Mouse (Mus musculus): ENCODE results near the gene Dok5. TPM values are rescaled to one million over a fixed set of nuclear protein-coding genes. Genes with fewer than 3 reads are reported as not detected.

Gene Dok5
- polyA plus RNA-seq, 1 experiment from 2014 or later = 2.9 TPM

GRCm38 (mm10) chr2:170739713-170740365, 8.2 kb downstream of the Dok5 start:
- WGBS = 46% methylated on average over 8 of the region's 8 CpGs
- H3K27me3 ChIP-seq (replicated peaks) = no peaks in the 10 kb centered on the region
- H3K9me3 ChIP-seq = no peaks in the 10 kb centered on the region
- no peaks in the 10 kb centered on the region for H3K4me1 ChIP-seq
- no peaks in the 10 kb centered on the region for H3K36me3 ChIP-seq
- no peak overlapping the region for H3K4me2 ChIP-seq
- H3K27ac ChIP-seq = no peak overlapping the region
- no peak overlapping the region for H3K9ac ChIP-seq
- no peak for ATAC-seq (ENCODE audit: insufficient read depth, low FRiP score, low read depth)
- no peak overlapping the region for H3K4me3 ChIP-seq (replicated peaks)

- H3K27me3 ChIP-seq (replicated peaks) = no peaks in the 10 kb centered on the region
- 54% methylated on average over 2 of the region's 2 CpGs for WGBS
- no peak overlapping the region for H3K4me3 ChIP-seq (replicated peaks)
- H3K9ac ChIP-seq = no peak overlapping the region
- H3K36me3 ChIP-seq = no peaks in the 10 kb centered on the region
- H3K4me1 ChIP-seq = no peaks in the 10 kb centered on the region
- no peak overlapping the region for H3K4me2 ChIP-seq
- no peaks in the 10 kb centered on the region for H3K9me3 ChIP-seq
- no peak for ATAC-seq (ENCODE audit: insufficient read depth, low FRiP score, low read depth)
- no peak overlapping the region for H3K27ac ChIP-seq
Observed at GRCm38 (mm10) chr2:170743521-170743920, 11.9 kb downstream of the Dok5 start.

GRCm38 (mm10) chr2:170748901-170749300, 17.3 kb downstream of the Dok5 start:
- 72% methylated on average over 3 of the region's 3 CpGs for WGBS
- Histone ChIP-seq H3K4me3 (replicated peaks) (no peak overlapping the region), H3K9me3 (no peaks in the 10 kb centered on the region), H3K9ac (no peak overlapping the region), H3K4me2 (no peak overlapping the region), H3K27me3 (replicated peaks) (no peaks in the 10 kb centered on the region), H3K36me3 (no peaks in the 10 kb centered on the region), H3K27ac (no peak overlapping the region), H3K4me1 (no peaks in the 10 kb centered on the region)
- no peak for ATAC-seq (ENCODE audit: insufficient read depth, low FRiP score, low read depth)

- 62% methylated on average over 10 of the region's 10 CpGs for WGBS
- Histone ChIP-seq H3K4me1 (peaks cover 7% of the 10 kb centered on the region; the same call in 1 of the 2 replicates), H3K9ac (no peak overlapping the region), H3K27me3 (replicated peaks) (no peaks in the 10 kb centered on the region), H3K4me3 (replicated peaks) (no peak overlapping the region), H3K36me3 (no peaks in the 10 kb centered on the region), H3K4me2 (no peak overlapping the region), H3K27ac (no peak overlapping the region), H3K9me3 (no peaks in the 10 kb centered on the region)
- no peak for ATAC-seq (ENCODE audit: insufficient read depth, low FRiP score, low read depth)
Observed at GRCm38 (mm10) chr2:170752191-170752850, 20.7 kb downstream of the Dok5 start.

- WGBS = 50% methylated on average over 2 of the region's 2 CpGs
- ATAC-seq (ENCODE audit: insufficient read depth, low FRiP score, low read depth) = no peak
- H3K27ac ChIP-seq = no peak overlapping the region
- no peak overlapping the region for H3K4me3 ChIP-seq (replicated peaks)
- no peak overlapping the region for H3K4me2 ChIP-seq
- no peaks in the 10 kb centered on the region for H3K36me3 ChIP-seq
- no peaks in the 10 kb centered on the region for H3K9me3 ChIP-seq
- no peaks in the 10 kb centered on the region for H3K27me3 ChIP-seq (replicated peaks)
- H3K9ac ChIP-seq = no peak overlapping the region
- H3K4me1 ChIP-seq = peaks cover 8% of the 10 kb centered on the region; the same call in 1 of the 2 replicates
Observed at GRCm38 (mm10) chr2:170755817-170756216, 24.2 kb downstream of the Dok5 start.

GRCm38 (mm10) chr2:170756667-170757066, 25.1 kb downstream of the Dok5 start:
- ATAC-seq (ENCODE audit: insufficient read depth, low FRiP score, low read depth) = no peak
- H3K27ac ChIP-seq = no peak overlapping the region
- no peak overlapping the region for H3K4me3 ChIP-seq (replicated peaks)
- H3K9me3 ChIP-seq = no peaks in the 10 kb centered on the region
- peaks cover 8% of the 10 kb centered on the region; the same call in 1 of the 2 replicates for H3K4me1 ChIP-seq
- H3K4me2 ChIP-seq = no peak overlapping the region
- H3K36me3 ChIP-seq = no peaks in the 10 kb centered on the region
- no peaks in the 10 kb centered on the region for H3K27me3 ChIP-seq (replicated peaks)
- no peak overlapping the region for H3K9ac ChIP-seq
- WGBS = 68% methylated on average over 7 of the region's 7 CpGs

- peaks cover 8% of the 10 kb centered on the region; the same call in 1 of the 2 replicates for H3K4me1 ChIP-seq
- no peak overlapping the region for H3K4me3 ChIP-seq (replicated peaks)
- H3K27me3 ChIP-seq (replicated peaks) = no peaks in the 10 kb centered on the region
- no peaks in the 10 kb centered on the region for H3K36me3 ChIP-seq
- H3K9me3 ChIP-seq = no peaks in the 10 kb centered on the region
- peak; percentile 79 for ATAC-seq (ENCODE audit: insufficient read depth, low FRiP score, low read depth)
- 31% methylated on average over 14 of the region's 14 CpGs for WGBS
- no peak overlapping the region for H3K9ac ChIP-seq
- H3K27ac ChIP-seq = no peak overlapping the region
- no peak overlapping the region for H3K4me2 ChIP-seq
Observed at GRCm38 (mm10) chr2:170757228-170757875, 25.7 kb downstream of the Dok5 start.

GRCm38 (mm10) chr2:170758201-170758600, 26.6 kb downstream of the Dok5 start:
- no peak for ATAC-seq (ENCODE audit: insufficient read depth, low FRiP score, low read depth)
- 84% methylated on average over 5 of the region's 5 CpGs for WGBS
- no peaks in the 10 kb centered on the region for H3K9me3 ChIP-seq
- H3K36me3 ChIP-seq = no peaks in the 10 kb centered on the region
- H3K4me3 ChIP-seq (replicated peaks) = no peak overlapping the region
- H3K27me3 ChIP-seq (replicated peaks) = no peaks in the 10 kb centered on the region
- H3K9ac ChIP-seq = no peak overlapping the region
- H3K4me1 ChIP-seq = peaks cover 8% of the 10 kb centered on the region; the same call in 1 of the 2 replicates
- H3K27ac ChIP-seq = no peak overlapping the region
- H3K4me2 ChIP-seq = no peak overlapping the region

GRCm38 (mm10) chr2:170764704-170765103, 33.1 kb downstream of the Dok5 start:
- no peak for ATAC-seq (ENCODE audit: insufficient read depth, low FRiP score, low read depth)
- H3K4me3 ChIP-seq (replicated peaks) = no peak overlapping the region
- H3K9ac ChIP-seq = no peak overlapping the region
- WGBS = 50% methylated on average over 3 of the region's 3 CpGs
- no peaks in the 10 kb centered on the region for H3K4me1 ChIP-seq
- no peaks in the 10 kb centered on the region for H3K36me3 ChIP-seq
- no peak overlapping the region for H3K4me2 ChIP-seq
- H3K9me3 ChIP-seq = no peaks in the 10 kb centered on the region
- H3K27ac ChIP-seq = no peak overlapping the region
- H3K27me3 ChIP-seq (replicated peaks) = no peaks in the 10 kb centered on the region

- H3K4me2 ChIP-seq = no peak overlapping the region
- H3K4me1 ChIP-seq = 0 out of 2 replicates have a peak, but pooled peaks cover 4% of the 10 kb centered on the region
- H3K36me3 ChIP-seq = no peaks in the 10 kb centered on the region
- H3K27me3 ChIP-seq (replicated peaks) = no peaks in the 10 kb centered on the region
- no peak overlapping the region for H3K27ac ChIP-seq
- no peak for ATAC-seq (ENCODE audit: insufficient read depth, low FRiP score, low read depth)
- H3K9ac ChIP-seq = no peak overlapping the region
- WGBS = 52% methylated on average over 8 of the region's 8 CpGs
- no peak overlapping the region for H3K4me3 ChIP-seq (replicated peaks)
- H3K9me3 ChIP-seq = no peaks in the 10 kb centered on the region
Observed at GRCm38 (mm10) chr2:170767243-170767642, 35.6 kb downstream of the Dok5 start.

GRCm38 (mm10) chr2:170768699-170769098, 37.1 kb downstream of the Dok5 start:
- WGBS = 78% methylated on average over 6 of the region's 6 CpGs
- no peaks in the 10 kb centered on the region for H3K27me3 ChIP-seq (replicated peaks)
- 0 out of 2 replicates have a peak, but pooled peaks cover 5% of the 10 kb centered on the region for H3K4me1 ChIP-seq
- no peak overlapping the region for H3K9ac ChIP-seq
- no peak overlapping the region for H3K4me2 ChIP-seq
- no peaks in the 10 kb centered on the region for H3K36me3 ChIP-seq
- no peak overlapping the region for H3K4me3 ChIP-seq (replicated peaks)
- H3K9me3 ChIP-seq = no peaks in the 10 kb centered on the region
- no peak overlapping the region for H3K27ac ChIP-seq
- ATAC-seq (ENCODE audit: insufficient read depth, low FRiP score, low read depth) = no peak

GRCm38 (mm10) chr2:170771555-170771954, 39.9 kb downstream of the Dok5 start:
- Histone ChIP-seq H3K4me1 (0 out of 2 replicates have a peak, but pooled peaks cover 5% of the 10 kb centered on the region), H3K27me3 (replicated peaks) (no peaks in the 10 kb centered on the region), H3K27ac (no peak overlapping the region), H3K4me3 (replicated peaks) (no peak overlapping the region), H3K36me3 (no peaks in the 10 kb centered on the region), H3K4me2 (no peak overlapping the region), H3K9ac (no peak overlapping the region), H3K9me3 (no peaks in the 10 kb centered on the region)
- WGBS = 0% methylated on average over 1 of the region's 1 CpGs
- no peak for ATAC-seq (ENCODE audit: insufficient read depth, low FRiP score, low read depth)

Data from stomach, embryonic 15.5 days (tissue).